Mouse (Mus musculus): Measurements from ENCODE around the gene Mnat1.
"Not testable (repeated sequence)": the region's sequence is repeated elsewhere in the genome, so short reads cannot be mapped to it uniquely, and the experiment has no call there.

Mnat1 gene

DNA sequence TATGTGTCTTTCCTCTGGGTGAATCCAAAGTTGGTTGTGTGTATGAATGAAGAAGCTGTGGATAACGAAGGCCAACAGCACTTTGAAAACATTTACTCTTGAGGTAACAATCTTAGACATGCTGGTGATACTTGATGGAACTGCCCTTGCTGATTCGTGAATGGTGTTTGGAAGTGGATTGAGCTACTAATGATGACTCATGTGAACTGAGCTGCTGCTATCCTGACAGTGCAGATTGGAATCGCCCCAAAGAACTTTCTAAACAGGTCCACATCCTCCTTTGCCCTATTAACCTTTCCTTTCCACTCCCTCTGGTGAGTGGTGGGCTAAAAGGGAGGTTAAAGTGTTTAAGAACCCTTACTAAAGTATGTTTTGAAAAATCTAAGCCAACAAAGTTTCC lies 17.2 kb downstream of the Mnat1 start:
- no peak for ATAC-seq (ENCODE audit: insufficient number of reproducible peaks, low FRiP score, low TSS enrichment)

DNA sequence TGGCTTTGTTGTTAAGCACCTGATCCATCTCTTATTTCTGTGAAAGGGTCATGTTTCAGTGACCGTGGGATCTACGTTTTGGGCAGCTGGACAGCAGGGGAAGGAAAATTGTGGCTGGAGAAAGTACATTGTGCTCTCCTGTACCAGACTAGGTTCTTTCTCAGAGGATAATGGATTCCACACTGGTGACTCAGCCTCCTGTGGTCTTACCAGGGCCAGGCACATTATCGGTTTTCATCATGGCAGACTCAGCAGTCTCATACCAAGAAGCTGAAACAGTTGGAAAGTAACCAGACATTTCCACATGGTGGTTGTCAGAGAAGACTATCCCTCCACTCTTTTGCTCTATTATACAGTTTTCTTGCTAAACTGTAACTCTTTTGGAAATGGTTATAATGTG lies 23.7 kb downstream of the Mnat1 start:
- no peak for ATAC-seq (ENCODE audit: insufficient number of reproducible peaks, low FRiP score, low TSS enrichment)

DNA sequence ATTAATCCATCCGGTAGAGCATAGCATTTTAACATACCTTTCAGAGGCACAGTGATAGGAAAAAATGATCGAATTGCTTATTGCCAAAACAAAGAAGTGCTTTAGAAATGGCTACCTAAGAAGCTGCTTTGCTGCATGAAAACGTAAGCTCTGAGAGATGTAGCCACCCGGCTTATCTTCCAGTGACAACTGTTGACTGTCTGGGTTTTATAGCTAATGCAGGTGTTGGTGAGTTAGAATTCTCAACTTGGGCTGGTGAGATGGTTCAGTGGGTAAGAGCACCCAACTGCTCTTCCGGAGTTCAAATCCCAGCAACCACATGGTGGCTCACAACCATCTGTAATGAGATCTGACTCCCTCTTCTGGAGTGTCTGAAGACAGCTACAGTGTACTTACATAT lies 27.5 kb downstream of the Mnat1 start:
- ATAC-seq (ENCODE audit: insufficient number of reproducible peaks, low FRiP score, low TSS enrichment) = not testable (repeated sequence)

DNA sequence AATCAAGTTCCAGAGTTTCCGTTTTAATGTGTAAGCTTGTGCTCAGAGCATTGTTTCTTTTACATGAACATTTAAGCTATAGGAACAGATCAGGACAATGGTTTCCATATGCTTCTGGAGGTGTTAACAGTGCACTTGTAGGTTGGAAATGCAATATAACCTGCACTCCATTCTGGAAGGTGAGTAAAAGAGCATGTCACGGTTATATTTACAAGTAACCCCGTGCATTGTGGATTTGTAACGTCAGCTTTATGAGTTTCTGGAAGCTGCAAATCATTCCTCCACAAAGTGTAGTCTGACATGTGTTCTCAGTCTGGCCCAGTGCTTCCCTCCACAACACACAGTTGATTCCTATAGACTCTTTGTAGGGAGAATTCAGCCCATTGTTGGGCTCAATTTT lies 30.6 kb downstream of the Mnat1 start:
- no peak for ATAC-seq (ENCODE audit: insufficient number of reproducible peaks, low FRiP score, low TSS enrichment)

DNA sequence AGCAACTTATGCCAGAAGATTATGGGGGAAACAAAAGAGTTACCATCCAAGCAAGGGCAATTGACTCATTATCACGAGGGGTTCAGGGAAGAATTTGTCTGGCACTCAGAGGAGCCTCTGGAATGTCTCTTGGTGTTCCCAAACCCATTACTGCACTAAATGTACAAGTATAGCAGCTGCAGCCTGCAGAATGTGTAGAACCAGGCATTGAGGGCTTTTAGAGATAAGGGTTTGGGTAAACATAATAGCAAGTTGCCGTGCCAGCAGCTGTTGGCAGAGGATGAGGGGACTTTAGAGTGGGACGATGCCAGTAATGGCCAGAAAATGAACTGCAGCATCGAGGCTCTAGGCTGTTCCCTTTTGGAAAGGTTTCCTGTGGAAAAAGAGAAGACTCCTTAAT lies 36.8 kb downstream of the Mnat1 start:
- no peak for ATAC-seq (ENCODE audit: insufficient number of reproducible peaks, low FRiP score, low TSS enrichment)

DNA sequence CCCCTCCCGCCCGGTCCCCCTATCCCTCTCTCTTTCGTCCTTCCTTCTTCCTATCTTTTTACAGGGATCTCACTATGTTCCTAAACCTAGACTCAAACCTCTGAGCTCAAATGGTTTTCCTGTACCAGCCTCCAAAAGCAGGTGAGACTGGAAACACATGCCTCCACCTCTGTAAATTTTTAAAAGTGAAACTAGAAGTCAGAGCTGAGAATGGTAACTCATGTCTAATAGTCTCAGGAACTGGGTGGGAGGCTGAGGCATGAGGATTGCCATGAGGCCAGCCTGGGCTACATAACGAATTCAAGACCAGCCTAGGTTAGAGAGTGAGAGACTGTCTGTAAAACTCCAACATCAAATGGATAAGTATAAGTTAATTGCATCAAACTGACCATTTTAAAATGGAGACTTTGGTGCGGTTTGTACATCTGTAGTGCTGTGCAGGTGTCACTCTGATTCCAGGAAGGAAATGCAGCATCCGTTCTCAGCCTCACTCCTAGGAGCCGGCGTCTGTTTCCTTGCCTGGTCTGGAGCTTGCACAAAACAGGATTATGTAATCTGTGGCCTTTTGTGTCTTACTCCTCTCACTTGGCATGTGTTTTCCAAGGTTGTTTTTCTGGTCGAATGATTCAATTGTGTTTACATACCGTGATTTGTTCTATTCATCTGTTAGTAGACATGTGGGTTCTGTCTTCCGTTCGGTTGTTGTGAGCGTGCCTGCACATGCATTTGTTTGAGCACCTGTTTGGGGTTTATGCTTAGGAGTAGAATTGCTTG lies 39.1 kb downstream of the Mnat1 start:
- ATAC-seq (ENCODE audit: insufficient number of reproducible peaks, low FRiP score, low TSS enrichment) = peak; percentile 73

DNA sequence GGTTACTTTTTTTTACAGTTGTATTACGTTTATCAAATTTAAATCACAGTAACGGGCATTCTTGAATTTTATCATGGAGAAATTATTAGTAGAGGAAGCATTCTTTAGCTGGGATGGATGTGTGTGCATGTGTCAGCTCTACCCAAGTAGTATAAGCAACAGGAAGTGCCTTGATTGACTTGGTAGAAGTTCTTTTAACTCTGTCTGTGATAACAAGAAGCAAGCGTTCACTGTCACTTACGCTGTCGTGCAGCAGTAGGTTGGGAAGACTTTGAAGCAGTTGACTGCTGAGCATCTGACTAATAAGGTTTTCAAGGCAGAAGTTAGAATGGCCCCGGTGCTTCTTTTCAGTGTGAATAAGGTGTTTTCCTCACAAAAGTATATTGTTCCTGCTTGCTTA lies 47.3 kb downstream of the Mnat1 start:
- no peak for ATAC-seq (ENCODE audit: insufficient number of reproducible peaks, low FRiP score, low TSS enrichment)

DNA sequence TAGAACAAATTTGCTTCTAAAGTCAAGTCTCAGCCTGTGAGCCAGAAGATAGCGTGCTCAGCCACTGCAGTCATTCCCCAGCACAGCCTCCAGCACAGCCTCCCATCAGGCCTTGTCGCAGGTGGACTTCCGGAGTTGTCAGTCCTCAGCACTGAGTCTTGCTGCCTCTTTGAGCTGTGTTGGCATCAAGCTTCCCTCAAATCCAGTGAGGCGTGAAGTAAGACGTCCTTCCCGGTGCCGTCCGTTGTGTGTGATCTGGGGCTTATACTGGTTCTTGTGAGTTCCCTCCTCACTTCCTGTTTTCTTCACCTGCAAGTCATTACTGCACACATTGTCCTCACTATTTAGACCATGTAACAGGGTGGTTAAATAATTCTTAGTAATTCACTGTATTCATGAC lies 60.4 kb downstream of the Mnat1 start:
- no peak for ATAC-seq (ENCODE audit: insufficient number of reproducible peaks, low FRiP score, low TSS enrichment)

DNA sequence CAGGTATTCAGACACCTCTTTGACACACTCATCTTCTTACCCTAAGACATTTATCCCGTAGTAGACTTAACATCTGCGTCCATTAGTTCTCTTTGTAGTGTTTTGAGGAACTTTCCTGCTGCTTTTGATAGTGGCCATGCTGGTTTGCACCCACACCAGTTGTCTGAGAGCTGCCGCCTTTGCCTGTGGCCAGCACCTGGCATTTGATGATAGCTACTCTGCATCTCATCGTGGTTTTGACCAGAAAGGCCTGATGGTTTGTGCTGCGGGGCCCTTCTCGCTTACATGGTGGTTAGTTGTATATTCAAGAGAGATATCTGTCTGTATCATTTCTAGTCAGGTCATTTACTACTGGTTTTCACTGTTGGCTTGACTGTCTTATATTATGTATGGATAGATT lies 73.8 kb downstream of the Mnat1 start:
- no peak for ATAC-seq (ENCODE audit: insufficient number of reproducible peaks, low FRiP score, low TSS enrichment)

DNA sequence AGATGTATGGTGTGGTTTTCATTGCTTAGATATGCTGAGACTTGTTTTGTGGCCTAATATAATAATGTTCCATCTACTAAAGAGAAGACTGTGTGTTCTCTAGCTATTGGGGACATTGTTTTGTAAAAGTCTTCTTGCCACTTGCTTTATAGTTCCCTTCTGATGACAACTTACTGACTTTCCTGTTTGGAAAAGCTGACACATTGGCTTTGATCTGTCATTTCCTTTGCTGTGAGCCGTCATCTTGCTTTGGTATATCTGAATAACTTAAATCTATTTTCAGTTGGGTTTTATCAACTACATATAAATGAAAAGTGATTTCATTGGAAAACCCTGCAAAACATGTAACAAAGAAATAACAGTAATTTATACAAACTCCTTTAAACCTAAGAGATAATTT lies 74.9 kb downstream of the Mnat1 start:
- no peak for ATAC-seq (ENCODE audit: insufficient number of reproducible peaks, low FRiP score, low TSS enrichment)

DNA sequence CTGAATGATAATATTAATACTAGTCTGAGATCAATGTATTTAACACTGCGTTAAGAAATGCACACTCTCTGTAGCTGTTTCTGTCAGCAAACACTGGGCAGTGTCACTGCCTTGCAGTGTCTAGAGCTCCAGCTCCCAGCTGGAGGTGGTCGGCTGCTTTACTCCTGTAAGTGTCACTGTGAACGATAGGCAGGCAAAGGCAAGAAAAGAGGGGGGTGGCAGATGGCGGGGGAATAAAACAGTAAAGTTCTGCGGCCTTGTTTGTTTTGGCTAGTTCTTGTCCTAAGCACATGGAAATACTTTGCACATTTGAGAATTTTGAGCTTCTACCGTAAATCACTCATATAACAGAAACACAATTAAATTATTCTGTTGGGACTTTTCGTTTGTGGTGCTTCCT lies 75.9 kb downstream of the Mnat1 start:
- no peak for ATAC-seq (ENCODE audit: insufficient number of reproducible peaks, low FRiP score, low TSS enrichment)

DNA sequence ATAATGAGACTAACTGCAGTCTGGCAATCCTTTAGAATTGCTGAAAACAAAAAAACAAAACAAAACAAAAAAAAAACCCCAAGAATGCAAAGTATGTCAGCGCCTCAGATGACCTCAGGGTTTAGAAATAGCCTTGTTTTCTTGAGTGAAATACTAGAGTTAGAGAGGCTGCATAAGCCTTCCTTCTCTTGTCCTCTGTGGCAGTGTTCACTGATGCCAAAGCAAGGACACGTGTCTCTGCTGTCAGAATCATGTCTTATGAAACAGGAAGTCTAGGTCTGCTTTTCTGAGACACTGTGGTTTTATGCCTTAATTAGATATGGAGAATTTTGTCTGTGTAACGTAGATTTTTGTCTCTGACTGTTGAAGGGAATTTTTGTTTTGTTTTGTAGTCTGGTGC lies 78.1 kb downstream of the Mnat1 start:
- no peak for ATAC-seq (ENCODE audit: insufficient number of reproducible peaks, low FRiP score, low TSS enrichment)

DNA sequence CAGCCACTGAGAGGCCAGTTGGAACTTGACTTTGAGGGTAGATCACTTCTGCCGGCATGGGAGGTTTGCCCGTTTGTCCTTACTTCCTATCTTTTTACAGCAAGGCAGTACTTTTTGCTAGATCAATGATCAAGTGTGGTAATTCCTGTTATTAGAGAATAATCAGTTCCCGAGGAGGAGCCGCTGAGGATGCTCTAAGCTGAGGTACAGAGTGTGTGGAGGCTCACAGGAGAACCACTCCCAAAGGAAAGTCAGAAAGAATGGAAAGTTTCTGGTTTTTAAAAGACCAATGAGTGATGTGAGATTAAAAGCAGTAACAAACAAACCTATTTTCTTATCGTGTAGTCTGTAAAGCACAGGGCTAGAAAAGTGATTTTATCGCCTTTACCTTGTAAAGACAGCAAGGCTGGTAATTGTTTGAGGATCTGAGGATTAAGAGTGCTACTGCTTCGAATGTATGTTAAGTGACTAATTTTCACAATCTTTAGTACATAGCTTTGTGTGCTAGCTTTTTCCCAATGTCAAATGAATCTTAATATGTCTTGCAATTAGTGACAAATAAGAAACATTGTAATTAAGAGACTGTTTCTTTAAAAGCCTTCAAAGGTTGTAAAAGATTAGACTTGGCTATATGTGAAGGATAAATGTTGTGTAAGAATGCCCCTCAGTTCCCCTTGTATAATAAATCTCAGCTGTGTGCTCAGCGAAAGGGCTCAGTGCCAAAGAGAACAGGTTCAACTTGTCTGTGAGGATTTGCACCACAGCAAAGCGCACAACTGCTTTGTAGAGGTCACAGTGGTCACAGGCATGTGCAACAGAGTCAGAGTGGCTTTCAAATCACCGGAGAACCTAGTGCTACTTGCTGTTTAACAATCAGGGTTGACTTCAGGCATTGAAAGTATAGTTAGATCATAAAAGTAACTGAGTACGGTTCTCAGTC lies 82.5 kb downstream of the Mnat1 start:
- ATAC-seq (ENCODE audit: insufficient number of reproducible peaks, low FRiP score, low TSS enrichment) = no peak

DNA sequence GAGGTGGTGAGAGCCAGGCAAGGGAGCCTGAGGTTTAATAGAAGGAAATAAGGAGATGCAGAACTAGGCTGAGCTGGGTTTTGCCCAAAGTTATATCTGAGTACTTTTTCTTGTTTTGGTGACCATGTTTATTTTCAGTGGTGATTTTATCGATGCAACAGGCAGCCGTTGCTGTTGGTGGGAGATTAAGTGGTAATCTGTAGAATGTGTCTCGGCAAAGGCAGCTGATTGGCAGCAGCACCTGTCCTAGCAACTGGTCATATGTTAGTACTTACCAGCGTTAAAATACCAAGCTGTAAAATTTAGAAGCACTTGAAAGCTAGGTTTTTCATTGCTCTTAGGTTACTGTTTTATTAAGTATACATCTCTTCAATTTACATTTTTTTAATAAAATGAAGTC lies 83.5 kb downstream of the Mnat1 start:
- ATAC-seq (ENCODE audit: insufficient number of reproducible peaks, low FRiP score, low TSS enrichment) = no peak

DNA sequence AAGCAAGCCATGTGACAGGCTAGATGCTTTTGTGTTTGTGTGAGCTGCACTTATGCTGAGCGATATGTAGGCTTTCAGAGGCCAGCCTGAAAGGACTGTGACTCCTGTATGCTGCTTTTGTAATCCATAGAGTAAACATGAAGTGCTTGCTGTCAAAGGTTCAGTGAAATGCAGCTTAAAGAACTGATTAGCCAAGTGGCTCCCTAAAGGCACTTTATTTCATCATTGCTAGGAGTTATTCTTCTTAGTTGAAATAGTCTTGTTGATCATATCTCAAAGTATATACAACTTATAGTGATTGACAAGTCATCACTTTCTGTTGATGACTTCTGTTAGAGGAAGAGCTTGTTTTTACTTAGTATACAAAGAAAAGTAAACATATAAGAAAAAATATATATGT lies 83.9 kb downstream of the Mnat1 start:
- no peak for ATAC-seq (ENCODE audit: insufficient number of reproducible peaks, low FRiP score, low TSS enrichment)

DNA sequence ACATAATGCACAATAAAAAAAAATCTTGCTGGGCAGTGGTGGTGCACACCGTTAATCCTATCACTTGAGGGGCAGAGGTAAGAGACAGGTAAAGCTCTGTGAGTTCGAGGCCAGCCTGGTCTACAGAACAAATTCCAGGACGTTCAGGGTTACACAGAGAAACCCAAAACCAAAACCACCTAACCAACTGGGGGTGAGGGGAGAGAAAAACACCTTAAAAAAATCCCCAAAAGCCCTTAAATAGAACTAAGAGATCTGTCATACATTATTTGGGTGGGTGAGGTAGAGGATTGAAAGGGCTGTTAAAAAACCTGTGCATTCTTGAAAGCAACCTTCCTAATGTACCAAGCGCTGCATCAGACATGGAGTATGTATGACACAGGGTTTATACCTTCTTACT lies 85.0 kb downstream of the Mnat1 start:
- no peak for ATAC-seq (ENCODE audit: insufficient number of reproducible peaks, low FRiP score, low TSS enrichment)

DNA sequence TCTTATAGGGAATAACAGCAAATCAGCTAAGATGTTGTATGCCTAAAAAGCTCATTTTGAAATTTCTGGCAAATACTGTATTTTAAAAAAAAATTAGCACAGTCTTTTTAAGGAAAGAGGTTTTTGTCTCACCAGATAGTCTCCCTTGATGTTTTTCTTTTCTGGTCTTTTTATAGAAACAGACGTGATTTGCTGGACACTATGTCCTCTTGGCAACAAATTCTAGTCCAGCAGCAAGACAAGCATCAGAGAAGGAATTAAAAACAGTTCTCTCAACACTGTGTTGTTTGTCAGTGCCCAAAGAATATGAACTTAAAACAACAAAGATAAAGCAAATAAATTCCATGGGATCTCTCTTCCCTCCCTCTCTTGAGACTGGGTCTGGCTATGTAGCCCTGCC lies 85.6 kb downstream of the Mnat1 start:
- no peak for ATAC-seq (ENCODE audit: insufficient number of reproducible peaks, low FRiP score, low TSS enrichment)

DNA sequence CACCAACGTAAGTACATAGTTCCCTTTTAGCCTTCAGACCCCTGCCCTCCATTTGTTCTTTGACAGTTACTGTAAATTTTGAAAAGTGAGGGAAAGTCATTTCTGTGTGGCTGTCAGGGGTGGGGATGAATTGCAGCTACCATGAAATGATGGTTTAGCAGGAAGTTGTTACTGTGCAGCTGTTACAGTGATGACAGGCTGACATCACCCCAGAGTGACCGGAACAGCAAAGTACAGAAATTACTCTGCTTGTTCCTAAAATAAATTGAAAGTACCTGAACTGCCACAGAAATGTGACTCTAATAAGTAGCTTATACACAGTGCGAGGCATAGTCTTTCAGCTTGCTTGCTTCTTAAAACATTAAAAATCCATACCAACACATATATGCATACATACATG lies 86.9 kb downstream of the Mnat1 start:
- no peak for ATAC-seq (ENCODE audit: insufficient number of reproducible peaks, low FRiP score, low TSS enrichment)

DNA sequence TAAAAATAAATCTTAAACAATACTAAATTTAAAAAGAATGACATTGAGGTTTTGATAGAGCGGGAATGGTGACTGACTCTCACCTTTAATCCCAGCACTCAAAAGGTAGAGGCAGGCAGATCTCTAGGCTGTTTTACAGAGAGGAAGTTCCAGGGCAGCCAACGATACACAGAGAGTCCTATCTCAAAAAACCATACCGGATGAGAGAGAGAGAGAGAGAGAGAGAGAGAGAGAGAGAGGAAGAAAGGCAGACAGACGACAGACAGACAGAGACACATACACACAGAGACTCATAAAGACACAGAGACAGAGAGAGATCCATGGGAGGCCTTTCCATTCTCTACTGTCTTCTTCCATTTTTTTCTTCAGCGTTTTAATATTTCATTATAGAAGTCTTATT lies 92.3 kb downstream of the Mnat1 start:
- ATAC-seq (ENCODE audit: insufficient number of reproducible peaks, low FRiP score, low TSS enrichment) = no peak

DNA sequence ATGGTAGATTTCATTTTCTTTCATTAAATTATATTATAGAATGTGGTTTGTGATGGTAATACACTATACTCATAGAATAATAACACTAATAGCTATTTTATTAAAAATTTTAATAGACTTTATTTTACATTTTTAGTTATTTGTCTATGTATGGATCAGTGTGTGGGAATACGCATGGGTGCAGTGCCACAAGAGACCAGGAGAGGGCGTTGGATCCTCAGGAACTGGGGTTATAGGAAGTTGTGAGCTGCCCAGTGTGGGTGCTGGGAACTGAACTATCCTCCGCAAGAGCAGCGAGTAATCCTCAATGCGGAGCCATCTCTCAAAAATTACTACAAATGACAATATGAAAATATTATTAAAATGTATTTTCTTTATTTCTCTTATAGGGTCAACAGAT lies 95.1 kb downstream of the Mnat1 start:
- no peak for ATAC-seq (ENCODE audit: insufficient number of reproducible peaks, low FRiP score, low TSS enrichment)

DNA sequence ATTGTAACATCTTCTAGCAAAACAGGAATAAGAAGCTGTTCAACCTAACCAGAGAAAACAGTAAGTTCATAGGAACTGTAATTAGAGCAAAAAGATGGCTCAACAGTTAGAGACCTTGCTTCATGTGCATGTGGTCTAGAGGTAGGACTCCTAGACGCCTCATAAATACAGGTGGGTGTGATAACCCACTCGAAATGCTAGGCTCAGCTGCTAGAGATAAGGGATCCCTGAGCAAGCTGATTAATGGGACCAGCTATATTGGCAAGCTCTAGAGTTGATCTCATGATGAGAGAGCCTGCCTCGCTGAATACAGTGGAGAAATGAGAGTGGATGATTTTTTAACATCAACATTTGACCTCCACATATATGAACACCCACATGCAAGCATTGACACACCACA lies 97.7 kb downstream of the Mnat1 start:
- ATAC-seq (ENCODE audit: insufficient number of reproducible peaks, low FRiP score, low TSS enrichment) = no peak

DNA sequence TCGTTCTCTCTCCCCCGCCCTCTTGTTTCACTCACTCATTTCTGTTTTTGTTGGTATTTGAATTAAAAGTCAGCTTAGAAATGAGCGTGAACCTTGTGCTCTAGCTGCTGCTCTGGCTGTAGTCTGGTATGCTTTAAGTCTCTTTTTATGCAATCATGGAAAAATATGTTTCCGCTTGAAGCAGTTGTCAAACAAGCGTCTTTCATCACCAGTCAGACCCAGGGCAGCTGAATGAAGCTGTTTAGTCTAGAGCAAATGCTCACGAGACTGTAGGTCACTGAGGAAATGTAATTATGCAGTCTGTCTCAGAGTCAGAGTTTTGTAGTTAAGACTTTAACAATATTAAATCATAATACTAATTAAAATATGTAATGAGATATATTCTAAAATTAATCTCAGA lies 100.4 kb downstream of the Mnat1 start:
- no peak for ATAC-seq (ENCODE audit: insufficient number of reproducible peaks, low FRiP score, low TSS enrichment)

Measured in cerebellum, adult (tissue).